Mouse (Mus musculus): Measurements from ENCODE around the gene Cd300lg.

Cd300lg gene

GRCm38 (mm10) chr11:102051954-102052353, 10.6 kb downstream of the Cd300lg start:
- no peak for DNase-seq (ENCODE audit: low spot score in 2 of 2)

- no peak for DNase-seq (ENCODE audit: low spot score in 2 of 2)
Observed at GRCm38 (mm10) chr11:102052697-102053096, 11.4 kb downstream of the Cd300lg start.

GRCm38 (mm10) chr11:102053183-102053582, 11.9 kb downstream of the Cd300lg start:
- no peak for DNase-seq (ENCODE audit: low spot score in 2 of 2)

- peak in 1 of 2 experiments; percentile 55 for DNase-seq (ENCODE audit: low spot score in 2 of 2)
Observed at GRCm38 (mm10) chr11:102053847-102054246, 12.5 kb downstream of the Cd300lg start.

GRCm38 (mm10) chr11:102061236-102061940, 20.1 kb downstream of the Cd300lg start:
- peak; percentile 43 to 86 for DNase-seq (ENCODE audit: low spot score in 2 of 2)

GRCm38 (mm10) chr11:102061941-102062473, 20.7 kb downstream of the Cd300lg start:
- DNase-seq (ENCODE audit: low spot score in 2 of 2), result no peak

- DNase-seq (ENCODE audit: low spot score in 2 of 2), result no peak
Observed at GRCm38 (mm10) chr11:102063076-102063475, 21.8 kb downstream of the Cd300lg start.

GRCm38 (mm10) chr11:102068969-102069368, 27.7 kb downstream of the Cd300lg start:
- no peak for DNase-seq (ENCODE audit: low spot score in 2 of 2)

GRCm38 (mm10) chr11:102069633-102070032, 28.3 kb downstream of the Cd300lg start:
- no peak for DNase-seq (ENCODE audit: low spot score in 2 of 2)

GRCm38 (mm10) chr11:102070426-102070825, 29.1 kb downstream of the Cd300lg start:
- no peak for DNase-seq (ENCODE audit: low spot score in 2 of 2)

- no peak for DNase-seq (ENCODE audit: low spot score in 2 of 2)
Observed at GRCm38 (mm10) chr11:102072729-102073128, 31.4 kb downstream of the Cd300lg start.

GRCm38 (mm10) chr11:102073722-102074121, 32.4 kb downstream of the Cd300lg start:
- no peak for DNase-seq (ENCODE audit: low spot score in 2 of 2)

GRCm38 (mm10) chr11:102082322-102082721, 41.0 kb downstream of the Cd300lg start:
- peak in 1 of 2 experiments; percentile 71 for DNase-seq (ENCODE audit: low spot score in 2 of 2)

GRCm38 (mm10) chr11:102083193-102083592, 41.9 kb downstream of the Cd300lg start:
- DNase-seq (ENCODE audit: low spot score in 2 of 2), result peak in 1 of 2 experiments; percentile 36

- no peak for DNase-seq (ENCODE audit: low spot score in 2 of 2)
Observed at GRCm38 (mm10) chr11:102084159-102084558, 42.9 kb downstream of the Cd300lg start.

- peak; percentile 70 to 77 for DNase-seq (ENCODE audit: low spot score in 2 of 2)
Observed at GRCm38 (mm10) chr11:102086331-102086730, 45.0 kb downstream of the Cd300lg start.

GRCm38 (mm10) chr11:102087081-102087751, 45.9 kb downstream of the Cd300lg start:
- DNase-seq (ENCODE audit: low spot score in 2 of 2), result peak; percentile 76 to 87

- peak in 1 of 2 experiments; percentile 73 for DNase-seq (ENCODE audit: low spot score in 2 of 2)
Observed at GRCm38 (mm10) chr11:102087931-102088898, 46.9 kb downstream of the Cd300lg start, which contains the start of gene Mpp2. TSS of gene Mpp2 (minus strand) at chr11:102088515.

- peak in 1 of 2 experiments; percentile 67 for DNase-seq (ENCODE audit: low spot score in 2 of 2)
Observed at GRCm38 (mm10) chr11:102089088-102089808, 47.9 kb downstream of the Cd300lg start.

- no peak for DNase-seq (ENCODE audit: low spot score in 2 of 2)
Observed at GRCm38 (mm10) chr11:102095676-102096075, 54.4 kb downstream of the Cd300lg start.

- DNase-seq (ENCODE audit: low spot score in 2 of 2), result no peak
Observed at GRCm38 (mm10) chr11:102096446-102096845, 55.1 kb downstream of the Cd300lg start.
